Mouse (Mus musculus): ENCODE measurements around the gene Hes1.

GRCm38 (mm10) chr16:30081980-30082379 is 17.8 kb downstream of the Hes1 start:
- TF ChIP-seq EP300 (IDR thresholded peaks at IDR 0.05; ENCODE audit: insufficient read depth, low read depth, low read length) (peak; percentile 91), POLR2A (IDR thresholded peaks at IDR 0.05; ENCODE audit: insufficient read depth, low read length) (no peak), CTCF (IDR thresholded peaks at IDR 0.05; ENCODE audit: low read depth, low read length) (no peak)

Data from ES-Bruce4 (cell line).